Comparison of ENCODE assay signal across 9 mouse cellular contexts in genomic region chr17:74431481-74431880, GRCm38 (mm10). TPM values are rescaled to one million over a fixed set of nuclear protein-coding genes. Genes with fewer than 3 reads are reported as not detected.
DNase-seq lines count a peak whose midpoint lies in the region; ATAC-seq and TF ChIP-seq lines count a peak whose summit lies in the region.
"Had no signal": no experiment of that assay in that cellular context is flagged by ENCODE, and none has a peak within 500 bp of the region (broad histone marks: within the 10 kb centered on the region; RNA-seq: fewer than 3 reads in every experiment).

No protein-coding gene starts in this region.

- no peaks in the 10 kb centered on the region for H3K9me3 ChIP-seq in kidney, postnatal 0 days (replicated peaks; ENCODE audit: low read length)
- no peaks in the 10 kb centered on the region for H3K9me3 ChIP-seq in kidney, embryonic 16.5 days (ENCODE audit: low read length)
- H3K9me3 ChIP-seq in MEL (replicated peaks; ENCODE audit: insufficient read depth, low read length): no peaks in the 10 kb centered on the region
- no peaks in the 10 kb centered on the region for H3K9me3 ChIP-seq in liver, embryonic 15.5 days (replicated peaks)
- H3K9me3 ChIP-seq in forebrain, embryonic 10.5 days: no peaks in the 10 kb centered on the region
- H3K9me3 ChIP-seq: heart, embryonic 15.5 days had no signal

- TF ChIP-seq POLR2A in MEL (IDR thresholded peaks at IDR 0.05; ENCODE audit: control insufficient read depth in 1 of 2, insufficient read depth in 1 of 2, low read depth in 1 of 2, low read length in 2 of 2, poor library complexity in 1 of 2): no peak

- no peak overlapping the region for H3K9ac ChIP-seq in kidney, postnatal 0 days (ENCODE audit: low read depth, low read length)
- H3K9ac ChIP-seq in kidney, embryonic 16.5 days (replicated peaks; ENCODE audit: low read length): no peak overlapping the region
- no peak overlapping the region for H3K9ac ChIP-seq in MEL (ENCODE audit: control insufficient read depth, low read depth, low read length, poor library complexity, severe bottlenecking)
- H3K9ac ChIP-seq in liver, embryonic 15.5 days: no peak overlapping the region
- H3K9ac ChIP-seq: heart, embryonic 15.5 days had no signal

- no peaks in the 10 kb centered on the region for H3K27me3 ChIP-seq in kidney, postnatal 0 days (ENCODE audit: insufficient read depth, low read length)
- no peaks in the 10 kb centered on the region for H3K27me3 ChIP-seq in kidney, embryonic 16.5 days (ENCODE audit: insufficient read depth, low read length)
- H3K27me3 ChIP-seq in MEL (ENCODE audit: control insufficient read depth in 1 of 2, insufficient read depth in 2 of 2, low read length in 2 of 2): no peaks in the 10 kb centered on the region
- H3K27me3 ChIP-seq in liver, embryonic 15.5 days: no peaks in the 10 kb centered on the region
- H3K27me3 ChIP-seq in forebrain, embryonic 10.5 days (ENCODE audit: poor library complexity, severe bottlenecking): no peaks in the 10 kb centered on the region
- H3K27me3 ChIP-seq: heart, embryonic 15.5 days had no signal

- 85% methylated on average over 13 of the region's 13 CpGs for WGBS in kidney, postnatal 0 days
- WGBS in kidney, embryonic 16.5 days: 77% methylated on average over 13 of the region's 13 CpGs
- whole genome bisulfite sequencing in liver, embryonic 15.5 days (ENCODE audit: insufficient replicate concordance): 51% methylated on average over 13 of the region's 13 CpGs
- 67% methylated on average over 13 of the region's 13 CpGs for WGBS in forebrain, embryonic 10.5 days

- TF ChIP-seq RAD21 in MEL (IDR thresholded peaks at IDR 0.05; ENCODE audit: low read depth, low read length): peak; percentile 3; the same call in 1 of the 2 replicates

- 0 out of 2 replicates have a peak, but pooled peaks cover 16% of the 10 kb centered on the region for H3K36me3 ChIP-seq in kidney, postnatal 0 days (ENCODE audit: insufficient read depth, low read length)
- H3K36me3 ChIP-seq in kidney, embryonic 16.5 days (ENCODE audit: insufficient read depth, low read length): peaks cover 17% of the 10 kb centered on the region
- H3K36me3 ChIP-seq in MEL (ENCODE audit: control insufficient read depth in 1 of 2, insufficient read depth in 2 of 2, low read length in 2 of 2): no peaks in the 10 kb centered on the region
- H3K36me3 ChIP-seq in liver, embryonic 15.5 days (replicated peaks): peaks cover 9% of the 10 kb centered on the region; the same call in 1 of the 2 replicates
- peaks cover 26% of the 10 kb centered on the region for H3K36me3 ChIP-seq in forebrain, embryonic 10.5 days (replicated peaks)
- H3K36me3 ChIP-seq: heart, embryonic 15.5 days had no signal

- no peaks in the 10 kb centered on the region for H3K4me1 ChIP-seq in kidney, postnatal 0 days (replicated peaks; ENCODE audit: insufficient read depth, low read length)
- H3K4me1 ChIP-seq in kidney, embryonic 16.5 days (ENCODE audit: insufficient read depth, low read length): no peaks in the 10 kb centered on the region
- no peaks in the 10 kb centered on the region; a peak in 1 of 4 replicates for H3K4me1 ChIP-seq in MEL (ENCODE audit: control insufficient read depth in 1 of 2, insufficient read depth in 2 of 2, low read length in 2 of 2)
- H3K4me1 ChIP-seq in liver, embryonic 15.5 days (replicated peaks): peaks cover 3% of the 10 kb centered on the region; the same call in 1 of the 2 replicates
- no peaks in the 10 kb centered on the region for H3K4me1 ChIP-seq in forebrain, embryonic 10.5 days

- DNase-seq in kidney, postnatal 0 days (ENCODE audit: low spot score): no peak
- peak; percentile 20 for DNase-seq in MEL (ENCODE audit: low read depth, low spot score)
- peak; percentile 29 for DNase-seq in embryo, embryonic 10 days (ENCODE audit: low spot score)
- no peak for DNase-seq in gastrocnemius, postnatal 10 days
- no peak for DNase-seq in forebrain, embryonic 10.5 days (ENCODE audit: extremely low spot score, low spot score)
- DNase-seq in kidney, postnatal 10 days: no peak

- TF ChIP-seq EP300 in MEL (IDR thresholded peaks at IDR 0.05; ENCODE audit: low read depth in 1 of 2, low read length in 2 of 2): no peak

- no peaks in the 10 kb centered on the region for H3K79me2 ChIP-seq in MEL (ENCODE audit: control insufficient read depth, insufficient read depth, low read length, poor library complexity)

- H3K4me2 ChIP-seq in kidney, postnatal 0 days (ENCODE audit: low read length): no peak overlapping the region
- H3K4me2 ChIP-seq in kidney, embryonic 16.5 days (replicated peaks; ENCODE audit: low read depth, low read length): no peak overlapping the region
- H3K4me2 ChIP-seq in liver, embryonic 15.5 days: no peak overlapping the region
- H3K4me2 ChIP-seq: heart, embryonic 15.5 days had no signal

- TF ChIP-seq CTCF in kidney, postnatal 0 days (IDR thresholded peaks at IDR 0.05; ENCODE audit: low read depth): peak; percentile 31; the same call in 1 of the 2 replicates
- peak; percentile 3 to 25 (median 13); a peak in 3 of 6 replicates for TF ChIP-seq CTCF in MEL (IDR thresholded peaks at IDR 0.05 in 2 of 3, conservative IDR thresholded peaks at IDR 0.05 in 1 of 3; ENCODE audit: control insufficient read depth in 1 of 3, insufficient read depth in 1 of 3, low read depth in 2 of 3, low read length in 3 of 3, poor library complexity in 1 of 3, severe bottlenecking in 1 of 3)

- ATAC-seq in kidney, postnatal 0 days (replicated peaks; ENCODE audit: low FRiP score, low read depth): no peak
- no peak for ATAC-seq in kidney, embryonic 16.5 days (ENCODE audit: low FRiP score, low TSS enrichment)
- peak; percentile 51 for ATAC-seq in liver, embryonic 15.5 days (ENCODE audit: insufficient read depth)

- H3K27ac ChIP-seq in kidney, postnatal 0 days: no peak overlapping the region
- H3K27ac ChIP-seq in kidney, embryonic 16.5 days (ENCODE audit: low read length): no peak overlapping the region
- H3K27ac ChIP-seq in MEL (ENCODE audit: control insufficient read depth, low read depth, low read length): no peak overlapping the region
- H3K27ac ChIP-seq in liver, embryonic 15.5 days (replicated peaks): no peak overlapping the region
- no peak overlapping the region for H3K27ac ChIP-seq in forebrain, embryonic 10.5 days
- H3K27ac ChIP-seq: heart, embryonic 15.5 days had no signal

- no peak overlapping the region for H3K4me3 ChIP-seq in kidney, postnatal 0 days (replicated peaks; ENCODE audit: low read depth, low read length)
- no peak overlapping the region for H3K4me3 ChIP-seq in kidney, embryonic 16.5 days (ENCODE audit: low read length)
- H3K4me3 ChIP-seq in MEL (ENCODE audit: control insufficient read depth in 1 of 2, insufficient read depth in 1 of 2, low read depth in 2 of 2, low read length in 2 of 2): no peak overlapping the region
- H3K4me3 ChIP-seq in liver, embryonic 15.5 days (replicated peaks): no peak overlapping the region
- no peak overlapping the region for H3K4me3 ChIP-seq in forebrain, embryonic 10.5 days
- H3K4me3 ChIP-seq: heart, embryonic 15.5 days had no signal

TF ChIP-seq in MEL, 35 proteins besides CTCF, POLR2A, EP300 and RAD21:
- TF ChIP-seq USF1 (IDR thresholded peaks at IDR 0.05; ENCODE audit: low read depth, low read length): no peak
- no peak for TF ChIP-seq MAFK (IDR thresholded peaks at IDR 0.05; ENCODE audit: borderline replicate concordance, low read depth, low read length)
- TF ChIP-seq BHLHE40 (IDR thresholded peaks at IDR 0.05; ENCODE audit: borderline replicate concordance, low read depth, low read length): 0 out of 2 replicates have a peak, but pooled peaks have one; percentile 16
- TF ChIP-seq ZC3H11A (IDR thresholded peaks at IDR 0.05; ENCODE audit: low read depth, low read length): no peak

RNA-seq across cellular contexts. Expression of gene Nlrc4, which starts 27.5 kb away (rescaled TPM):
- 0.33 and 0.45 TPM in 2 replicates for polyA plus RNA-seq in kidney, postnatal 0 days (2015; fragmentation: Nextera tagmentation; extraction: Ambion mirVana)
- polyA plus RNA-seq in kidney, embryonic 16.5 days (2015; fragmentation: Nextera tagmentation; extraction: Ambion mirVana): 0.26 and 0.35 TPM in 2 replicates
- 0.04 and 0.10 TPM in 2 replicates for total RNA-seq in MEL (2012; rRNA removed)
- under 1 TPM in 1 of 2 experiments, not detected in 1; 0.47 TPM for polyA plus RNA-seq in MEL (2012; ENCODE audit: insufficient read depth in 1 of 2, insufficient read length in 2 of 2, low read depth in 1 of 2, low replicate concordance in 2 of 2, missing spikeins in 1 of 2)
- 0.48 and 0.58 TPM in 2 replicates for polyA plus RNA-seq in liver, embryonic 15.5 days (2015; fragmentation: Nextera tagmentation; extraction: Ambion mirVana)
- under 1 TPM; 0.21 to 0.34 TPM for total RNA-seq in gastrocnemius, postnatal 10 days (2021)
- polyA plus RNA-seq in forebrain, embryonic 10.5 days (2016; fragmentation: Nextera tagmentation; extraction: Ambion mirVana): 0.12 and 0.26 TPM in 2 replicates

RNA-seq across cellular contexts. Expression of gene Slc30a6, which starts 36.1 kb away (rescaled TPM):
- polyA plus RNA-seq in kidney, postnatal 0 days (2015; fragmentation: Nextera tagmentation; extraction: Ambion mirVana): 39.0 and 42.3 TPM in 2 replicates
- polyA plus RNA-seq in kidney, embryonic 16.5 days (2015; fragmentation: Nextera tagmentation; extraction: Ambion mirVana): 46.7 and 51.8 TPM in 2 replicates
- 13.9 and 15.5 TPM in 2 replicates for total RNA-seq in MEL (2012; rRNA removed)
- 10 to 100 TPM in 1 of 2 experiments, not detected in 1; 19.4 TPM for polyA plus RNA-seq in MEL (2012; ENCODE audit: insufficient read depth in 1 of 2, insufficient read length in 2 of 2, low read depth in 1 of 2, low replicate concordance in 2 of 2, missing spikeins in 1 of 2)
- polyA plus RNA-seq in liver, embryonic 15.5 days (2015; fragmentation: Nextera tagmentation; extraction: Ambion mirVana): 16.4 and 17.6 TPM in 2 replicates
- 1 to 10 TPM; 6.3 to 9.9 TPM for total RNA-seq in gastrocnemius, postnatal 10 days (2021)
- 33.8 and 35.4 TPM in 2 replicates for polyA plus RNA-seq in forebrain, embryonic 10.5 days (2016; fragmentation: Nextera tagmentation; extraction: Ambion mirVana)

RNA-seq across cellular contexts. Expression of gene Yipf4, which starts 57.8 kb away (rescaled TPM):
- polyA plus RNA-seq in kidney, postnatal 0 days (2015; fragmentation: Nextera tagmentation; extraction: Ambion mirVana): 100 and 108 TPM in 2 replicates
- 58.4 and 61.3 TPM in 2 replicates for polyA plus RNA-seq in kidney, embryonic 16.5 days (2015; fragmentation: Nextera tagmentation; extraction: Ambion mirVana)
- total RNA-seq in MEL (2012; rRNA removed): 24.3 and 24.4 TPM in 2 replicates
- 10 to 100 TPM in 1 of 2 experiments, not detected in 1; 31.7 TPM for polyA plus RNA-seq in MEL (2012; ENCODE audit: insufficient read depth in 1 of 2, insufficient read length in 2 of 2, low read depth in 1 of 2, low replicate concordance in 2 of 2, missing spikeins in 1 of 2)
- polyA plus RNA-seq in liver, embryonic 15.5 days (2015; fragmentation: Nextera tagmentation; extraction: Ambion mirVana): 67.7 and 74.2 TPM in 2 replicates
- 10 to 100 TPM; 40.4 to 43.3 TPM for total RNA-seq in gastrocnemius, postnatal 10 days (2021)
- polyA plus RNA-seq in forebrain, embryonic 10.5 days (2016; fragmentation: Nextera tagmentation; extraction: Ambion mirVana): 27.0 and 28.6 TPM in 2 replicates

Comparison
In these comparisons a context has a peak if more than half of its experiments do, and no peak if none do; other contexts are left out.
1. DNase-seq: peak in MEL (single experiment) and embryo, embryonic 10 days (single experiment); none in kidney, postnatal 0 days (single experiment), gastrocnemius, postnatal 10 days (single experiment), forebrain, embryonic 10.5 days (single experiment) and kidney, postnatal 10 days (single experiment).